Mouse (Mus musculus): ENCODE measurements around the gene Car10. TPM values are rescaled to one million over a fixed set of nuclear protein-coding genes. Genes with fewer than 3 reads are reported as not detected.

Gene Car10
- polyA plus RNA-seq, 1 experiment from 2014 or later = 0.20 TPM

GRCm38 (mm10) chr11:93643006-93643405 lies 545.2 kb downstream of the Car10 start:
- WGBS = 85% methylated on average over 4 of the region's 4 CpGs

GRCm38 (mm10) chr11:93643436-93643835 lies 545.6 kb downstream of the Car10 start:
- no peak overlapping the region for H3K4me3 ChIP-seq
- WGBS = 95% methylated on average over 9 of the region's 9 CpGs
- H3K9me3 ChIP-seq (replicated peaks) = no peaks in the 10 kb centered on the region
- no peak overlapping the region for H3K27ac ChIP-seq
- no peaks in the 10 kb centered on the region for H3K4me1 ChIP-seq
- H3K27me3 ChIP-seq (ENCODE audit: low read depth, poor library complexity, severe bottlenecking) = no peaks in the 10 kb centered on the region
- DNase-seq (ENCODE audit: low spot score) = no peak
- no peaks in the 10 kb centered on the region for H3K36me3 ChIP-seq

More at GRCm38 (mm10) chr11:93643006-93643405, 545.2 kb downstream of the Car10 start:
- DNase-seq (ENCODE audit: low spot score) = no peak
- H3K4me3 ChIP-seq = no peak overlapping the region
- H3K36me3 ChIP-seq = no peaks in the 10 kb centered on the region
- no peaks in the 10 kb centered on the region for H3K9me3 ChIP-seq (replicated peaks)
- H3K27ac ChIP-seq = no peak overlapping the region
- H3K27me3 ChIP-seq (ENCODE audit: low read depth, poor library complexity, severe bottlenecking) = no peaks in the 10 kb centered on the region
- no peaks in the 10 kb centered on the region for H3K4me1 ChIP-seq

- 90% methylated on average over 3 of the region's 3 CpGs for WGBS
- H3K27ac ChIP-seq = no peak overlapping the region
- no peaks in the 10 kb centered on the region for H3K4me1 ChIP-seq
- H3K36me3 ChIP-seq = no peaks in the 10 kb centered on the region
- no peaks in the 10 kb centered on the region for H3K9me3 ChIP-seq (replicated peaks)
- no peaks in the 10 kb centered on the region for H3K27me3 ChIP-seq (ENCODE audit: low read depth, poor library complexity, severe bottlenecking)
- no peak overlapping the region for H3K4me3 ChIP-seq
- no peak for DNase-seq (ENCODE audit: low spot score)
Measured at GRCm38 (mm10) chr11:93646216-93646615, 548.4 kb downstream of the Car10 start.

Measured in limb, embryonic 10.5 days (tissue).